ENCODE assay signal across 28 mouse cellular contexts in genomic region chr17:48235773-48236370, GRCm38 (mm10). TPM values are rescaled to one million over a fixed set of nuclear protein-coding genes. Genes with fewer than 3 reads are reported as not detected.
A peak's percentile ranks its signal among the peaks of the same experiment; 100 is the strongest.
DNase-seq lines count a peak whose midpoint lies in the region; ATAC-seq lines count a peak whose summit lies in the region.
"Had no signal": no experiment of that assay in that cellular context is flagged by ENCODE, and none has a peak within 500 bp of the region (broad histone marks: within the 10 kb centered on the region; RNA-seq: fewer than 3 reads in every experiment).

No protein-coding gene starts in this region.

- intact Hi-C loops in gastrocnemius, postnatal 36 days (cut with DNase I): no loop called here

- H3K9me3 ChIP-seq in limb, embryonic 11.5 days (ENCODE audit: control insufficient read depth, low read length): no peaks in the 10 kb centered on the region
- no peaks in the 10 kb centered on the region for H3K9me3 ChIP-seq in limb, embryonic 10.5 days (replicated peaks)
- H3K9me3 ChIP-seq in limb, embryonic 15.5 days: no peaks in the 10 kb centered on the region
- H3K9me3 ChIP-seq in liver, embryonic 12.5 days (replicated peaks): no peaks in the 10 kb centered on the region
- H3K9me3 ChIP-seq: embryonic facial prominence, embryonic 15.5 days; forebrain, embryonic 10.5 days; G1E; heart, embryonic 15.5 days had no signal

- no peak overlapping the region for H3K27ac ChIP-seq in limb, embryonic 11.5 days (replicated peaks; ENCODE audit: low read depth, low read length)
- H3K27ac ChIP-seq in limb, embryonic 10.5 days: no peak overlapping the region
- H3K27ac ChIP-seq in limb, embryonic 15.5 days: no peak overlapping the region
- no peak overlapping the region for H3K27ac ChIP-seq in liver, embryonic 12.5 days
- H3K27ac ChIP-seq: embryonic facial prominence, embryonic 15.5 days; forebrain, embryonic 10.5 days; heart, embryonic 15.5 days; hindbrain, embryonic 10.5 days; hindbrain, embryonic 14.5 days had no signal

- no peak overlapping the region for H3K9ac ChIP-seq in limb, embryonic 11.5 days (ENCODE audit: low read length)
- H3K9ac ChIP-seq in limb, embryonic 15.5 days: no peak overlapping the region
- H3K9ac ChIP-seq in liver, embryonic 12.5 days: no peak overlapping the region
- H3K9ac ChIP-seq: embryonic facial prominence, embryonic 15.5 days; heart, embryonic 15.5 days; hindbrain, embryonic 14.5 days had no signal

- ATAC-seq in limb, embryonic 11.5 days (ENCODE audit: insufficient number of reproducible peaks, low FRiP score, low TSS enrichment, low read depth): peak; percentile 72
- ATAC-seq in limb, embryonic 15.5 days (ENCODE audit: insufficient number of reproducible peaks, low FRiP score, low TSS enrichment, low read depth): 0 out of 2 replicates have a peak, but pooled peaks have one; percentile 42
- no peak for ATAC-seq in liver, embryonic 12.5 days
- ATAC-seq: CD4-positive, CD25-positive, alpha-beta regulatory T cell, adult 4 months; forebrain, embryonic 14.5 days had no signal

- no peaks in the 10 kb centered on the region for H3K36me3 ChIP-seq in limb, embryonic 11.5 days (ENCODE audit: control insufficient read depth, insufficient read depth, low read length)
- no peaks in the 10 kb centered on the region for H3K36me3 ChIP-seq in limb, embryonic 10.5 days
- H3K36me3 ChIP-seq in limb, embryonic 15.5 days: no peaks in the 10 kb centered on the region
- no peaks in the 10 kb centered on the region for H3K36me3 ChIP-seq in liver, embryonic 12.5 days
- H3K36me3 ChIP-seq: embryonic facial prominence, embryonic 15.5 days; forebrain, embryonic 10.5 days; G1E; heart, embryonic 15.5 days; hindbrain, embryonic 10.5 days had no signal

- no peaks in the 10 kb centered on the region for H3K4me1 ChIP-seq in limb, embryonic 11.5 days (ENCODE audit: control insufficient read depth, insufficient read depth, low read length)
- peaks cover 7% of the 10 kb centered on the region; the same call in 1 of the 2 replicates for H3K4me1 ChIP-seq in limb, embryonic 10.5 days
- no peaks in the 10 kb centered on the region for H3K4me1 ChIP-seq in limb, embryonic 15.5 days
- H3K4me1 ChIP-seq in liver, embryonic 12.5 days: no peaks in the 10 kb centered on the region
- H3K4me1 ChIP-seq: embryonic facial prominence, embryonic 15.5 days; forebrain, embryonic 10.5 days; heart, embryonic 15.5 days; hindbrain, embryonic 10.5 days had no signal

- no peaks in the 10 kb centered on the region for H3K27me3 ChIP-seq in limb, embryonic 11.5 days (ENCODE audit: control insufficient read depth, insufficient read depth, low read length)
- no peaks in the 10 kb centered on the region for H3K27me3 ChIP-seq in limb, embryonic 10.5 days (ENCODE audit: low read depth, poor library complexity, severe bottlenecking)
- no peaks in the 10 kb centered on the region for H3K27me3 ChIP-seq in limb, embryonic 15.5 days
- no peaks in the 10 kb centered on the region for H3K27me3 ChIP-seq in liver, embryonic 12.5 days (replicated peaks)
- H3K27me3 ChIP-seq: embryonic facial prominence, embryonic 15.5 days; heart, embryonic 15.5 days had no signal

- no peak overlapping the region for H3K4me2 ChIP-seq in limb, embryonic 11.5 days (ENCODE audit: low read depth, severe bottlenecking)
- H3K4me2 ChIP-seq in limb, embryonic 15.5 days: no peak overlapping the region
- H3K4me2 ChIP-seq in liver, embryonic 12.5 days: no peak overlapping the region
- H3K4me2 ChIP-seq: embryonic facial prominence, embryonic 15.5 days; heart, embryonic 15.5 days; hindbrain, embryonic 14.5 days had no signal

- WGBS in limb, embryonic 11.5 days: 35% methylated on average over 4 of the region's 4 CpGs
- 44% methylated on average over 4 of the region's 4 CpGs for WGBS in limb, embryonic 10.5 days
- WGBS in limb, embryonic 15.5 days: 40% methylated on average over 4 of the region's 4 CpGs
- 40% methylated on average over 4 of the region's 4 CpGs for WGBS in liver, embryonic 12.5 days (ENCODE audit: insufficient replicate concordance)

- DNase-seq in embryo, embryonic 11.5 days (ENCODE audit: low read depth, low spot score): peak; percentile 20
- DNase-seq in embryo, embryonic 10 days (ENCODE audit: low spot score): no peak
- DNase-seq in limb, embryonic 11.5 days (ENCODE audit: low spot score): peak; percentile 40
- no peak for DNase-seq in limb, embryonic 10.5 days (ENCODE audit: low spot score)
- DNase-seq in hindlimb bud, embryonic 11.5 days (ENCODE audit: extremely low spot score, low read depth, low spot score): peak; percentile 33
- DNase-seq in gastrocnemius, postnatal 36 days: no peak
- DNase-seq: adrenal gland, postnatal 10 days; B cell, adult 2 months; cerebellum, adult 11 months; cerebellum, adult 8-10 months; cerebellum, postnatal 14 days; gastrocnemius, postnatal 14 days; heart, postnatal 14 days had no signal

- H3K4me3 ChIP-seq in limb, embryonic 11.5 days (ENCODE audit: low read depth, low read length): no peak overlapping the region
- no peak overlapping the region for H3K4me3 ChIP-seq in limb, embryonic 10.5 days
- H3K4me3 ChIP-seq in limb, embryonic 15.5 days: no peak overlapping the region
- no peak overlapping the region for H3K4me3 ChIP-seq in liver, embryonic 12.5 days
- H3K4me3 ChIP-seq: embryonic facial prominence, embryonic 15.5 days; erythroblast, embryonic 14.5 days; forebrain, embryonic 10.5 days; heart, embryonic 15.5 days; hindbrain, embryonic 10.5 days had no signal

RNA-seq across cellular contexts. Expression of gene Trem1, which starts 3.3 kb away (rescaled TPM):
- 0.13 TPM in 1 of 2 replicates, not detected in the other for polyA plus RNA-seq in limb, embryonic 11.5 days (2014; fragmentation: Nextera tagmentation; extraction: Ambion mirVana)
- 0.05 TPM in 1 of 2 replicates, not detected in the other for polyA plus RNA-seq in limb, embryonic 10.5 days (2016; fragmentation: Nextera tagmentation; extraction: Ambion mirVana)
- polyA plus RNA-seq in limb, embryonic 15.5 days (2015; fragmentation: Nextera tagmentation; extraction: Ambion mirVana): 0.06 and 0.15 TPM in 2 replicates
- total RNA-seq in gastrocnemius, postnatal 36 days (2021): not detected
- 0.42 and 0.56 TPM in 2 replicates for polyA plus RNA-seq in liver, embryonic 12.5 days (2016; fragmentation: Nextera tagmentation; extraction: Ambion mirVana)
- total RNA-seq: gastrocnemius, adult 18-20 months; gastrocnemius, postnatal 14 days had no signal
- polyA plus RNA-seq: brain, embryonic 14.5 days; CD4-positive, CD25-positive, alpha-beta regulatory T cell, adult 4 months; embryonic facial prominence, embryonic 15.5 days; erythroblast, embryonic 14.5 days; forebrain, embryonic 10.5 days; forebrain, embryonic 14.5 days; frontal cortex, adult 2 months; G1E; hindbrain, embryonic 10.5 days; hindbrain, embryonic 14.5 days had no signal

RNA-seq across cellular contexts. Expression of gene Trem3, which starts 11.7 kb away (rescaled TPM):
- not detected in 2 replicates for polyA plus RNA-seq in limb, embryonic 11.5 days (2014; fragmentation: Nextera tagmentation; extraction: Ambion mirVana)
- polyA plus RNA-seq in limb, embryonic 10.5 days (2016; fragmentation: Nextera tagmentation; extraction: Ambion mirVana): 0.14 TPM in 1 of 2 replicates, not detected in the other
- 0.15 TPM in 1 of 2 replicates, not detected in the other for polyA plus RNA-seq in limb, embryonic 15.5 days (2015; fragmentation: Nextera tagmentation; extraction: Ambion mirVana)
- total RNA-seq in gastrocnemius, postnatal 36 days (2021): not detected
- polyA plus RNA-seq in liver, embryonic 12.5 days (2016; fragmentation: Nextera tagmentation; extraction: Ambion mirVana): 0.77 and 1.3 TPM in 2 replicates
- total RNA-seq: G1E; gastrocnemius, adult 18-20 months; gastrocnemius, postnatal 14 days; heart, postnatal 14 days had no signal
- polyA plus RNA-seq: CD4-positive, CD25-positive, alpha-beta regulatory T cell, adult 4 months; embryonic facial prominence, embryonic 15.5 days; erythroblast, embryonic 14.5 days; forebrain, embryonic 10.5 days; forebrain, embryonic 14.5 days; G1E; hindbrain, embryonic 10.5 days; hindbrain, embryonic 14.5 days had no signal

RNA-seq across cellular contexts. Expression of gene Treml4, which starts 28.2 kb away (rescaled TPM):
- polyA plus RNA-seq in limb, embryonic 11.5 days (2014; fragmentation: Nextera tagmentation; extraction: Ambion mirVana): 0.16 and 0.31 TPM in 2 replicates
- polyA plus RNA-seq in limb, embryonic 10.5 days (2016; fragmentation: Nextera tagmentation; extraction: Ambion mirVana): 0.34 TPM in 1 of 2 replicates, not detected in the other
- polyA plus RNA-seq in limb, embryonic 15.5 days (2015; fragmentation: Nextera tagmentation; extraction: Ambion mirVana): 0.26 and 0.37 TPM in 2 replicates
- total RNA-seq in gastrocnemius, postnatal 36 days (2021): not detected
- polyA plus RNA-seq in liver, embryonic 12.5 days (2016; fragmentation: Nextera tagmentation; extraction: Ambion mirVana): 2.8 and 3.7 TPM in 2 replicates
- total RNA-seq: common myeloid progenitor, adult 5-6 weeks; gastrocnemius, adult 18-20 months; gastrocnemius, postnatal 14 days had no signal
- polyA plus RNA-seq: brain, embryonic 14.5 days; forebrain, embryonic 10.5 days; hindbrain, embryonic 10.5 days had no signal

Comparison
In these comparisons a context has a peak if more than half of its experiments do, and no peak if none do; other contexts are left out.
1. DNase-seq: peak in embryo, embryonic 11.5 days (single experiment), limb, embryonic 11.5 days (single experiment) and hindlimb bud, embryonic 11.5 days (single experiment); none in embryo, embryonic 10 days (single experiment), limb, embryonic 10.5 days (single experiment) and gastrocnemius, postnatal 36 days (0 of 2).